In genomic region chr7:80191455-80191854, GRCm38 (mm10) we compare ENCODE assay signal across 8 mouse cellular contexts. TPM values are rescaled to one million over a fixed set of nuclear protein-coding genes. Genes with fewer than 3 reads are reported as not detected.
DNase-seq lines count a peak whose midpoint lies in the region; ATAC-seq and TF ChIP-seq lines count a peak whose summit lies in the region.

No protein-coding gene starts in this region.

- no peaks in the 10 kb centered on the region for H3K79me2 ChIP-seq in macrophage (ENCODE audit: inconsistent target)

- H3K9me3 ChIP-seq in forebrain, embryonic 15.5 days = no peaks in the 10 kb centered on the region

- H3K4me2 ChIP-seq in forebrain, embryonic 15.5 days (replicated peaks) = 0 out of 2 replicates have a peak overlapping the region, but pooled peaks have one; percentile 30

- no peak for TF ChIP-seq CTCF in testis, adult 2 months (IDR thresholded peaks at IDR 0.05; ENCODE audit: control insufficient read depth, insufficient read depth, insufficient replicate concordance, low read depth, low read length)

- no peak overlapping the region for H3K9ac ChIP-seq in forebrain, embryonic 15.5 days (replicated peaks)

- ATAC-seq in forebrain, embryonic 15.5 days (replicated peaks) = no peak

- WGBS in forebrain, embryonic 15.5 days = 33% methylated on average over 5 of the region's 5 CpGs
- WGBS in macrophage (ENCODE audit: missing documents) = 31% methylated on average over 5 of the region's 5 CpGs

- DNase-seq in ovary, adult 18-20 months (ENCODE audit: low spot score) = peak; percentile 63
- no peak for DNase-seq in ovary, postnatal 10 days (ENCODE audit: low spot score)
- peak; percentile 77 for DNase-seq in kidney, postnatal 10 days
- DNase-seq in cerebellum, postnatal 10 days = no peak
- DNase-seq in layer of hippocampus, adult 9-11 months = no peak

- H3K27me3 ChIP-seq in forebrain, embryonic 15.5 days = no peaks in the 10 kb centered on the region
- no peaks in the 10 kb centered on the region for H3K27me3 ChIP-seq in testis, adult 2 months (ENCODE audit: control insufficient read depth, insufficient read depth, low read length)

- peaks cover 75% of the 10 kb centered on the region for H3K4me1 ChIP-seq in forebrain, embryonic 15.5 days
- peaks cover 22% of the 10 kb centered on the region for H3K4me1 ChIP-seq in testis, adult 2 months (ENCODE audit: control insufficient read depth, insufficient read depth, low read length)

- H3K27ac ChIP-seq in forebrain, embryonic 15.5 days (replicated peaks) = peak overlapping the region; percentile 86
- peak overlapping the region; percentile 84 for H3K27ac ChIP-seq in macrophage
- 0 out of 2 replicates have a peak overlapping the region, but pooled peaks have one; percentile 7 for H3K27ac ChIP-seq in testis, adult 2 months (ENCODE audit: control insufficient read depth, insufficient read depth, low read depth, low read length)

- H3K4me3 ChIP-seq in forebrain, embryonic 15.5 days = no peak overlapping the region
- no peak overlapping the region for H3K4me3 ChIP-seq in macrophage (ENCODE audit: inconsistent target)
- H3K4me3 ChIP-seq in testis, adult 2 months (ENCODE audit: control insufficient read depth, low read depth, low read length) = no peak overlapping the region

- no peak for TF ChIP-seq POLR2A in testis, adult 2 months (IDR thresholded peaks at IDR 0.05; ENCODE audit: control insufficient read depth, low read depth, low read length)

- no peaks in the 10 kb centered on the region for H3K36me3 ChIP-seq in forebrain, embryonic 15.5 days
- no peaks in the 10 kb centered on the region for H3K36me3 ChIP-seq in macrophage (ENCODE audit: inconsistent target)
- H3K36me3 ChIP-seq in testis, adult 2 months (ENCODE audit: control insufficient read depth, insufficient read depth, low read length) = no peaks in the 10 kb centered on the region

RNA-seq across cellular contexts. Expression of gene Sema4b, which starts 4.8 kb away (rescaled TPM):
- 22.7 and 24.7 TPM in 2 replicates for polyA plus RNA-seq in forebrain, embryonic 15.5 days (2015; fragmentation: Nextera tagmentation; extraction: Ambion mirVana)
- 10 to 100 TPM in 19 of 26 experiments, 1 to 10 TPM in 7; 4.8 to 39.3 (median 15.2) TPM for total RNA-seq in macrophage (2018; cell fraction: chromatin; rRNA removed)
- total RNA-seq in macrophage (2018; cell fraction: cytosol; rRNA removed) = 10 to 100 TPM in 15 of 26 experiments, 1 to 10 TPM in 11; 3.7 to 24.8 (median 10.5) TPM
- 10 to 100 TPM in 24 of 26 experiments, 1 to 10 TPM in 2; 8.9 to 51.8 (median 18.3) TPM for total RNA-seq in macrophage (2018; cell fraction: nucleus; rRNA removed)
- polyA plus RNA-seq in macrophage (2018) = 6.0 to 23.1 TPM (median 10.0 TPM) in 3 replicates
- 5.2 and 5.6 TPM in 2 replicates for polyA plus RNA-seq in testis, adult 2 months (2012; rRNA removed)

RNA-seq across cellular contexts. Expression of gene Cib1, which starts 41.2 kb away (rescaled TPM):
- 31.6 and 32.7 TPM in 2 replicates for polyA plus RNA-seq in forebrain, embryonic 15.5 days (2015; fragmentation: Nextera tagmentation; extraction: Ambion mirVana)
- 10 to 100 TPM in 21 of 26 experiments, 1 to 10 TPM in 5; 5.4 to 28.8 (median 16.3) TPM for total RNA-seq in macrophage (2018; cell fraction: chromatin; rRNA removed)
- total RNA-seq in macrophage (2018; cell fraction: cytosol; rRNA removed) = 10 to 100 TPM; 52.6 to 88.8 (median 69.8) TPM
- total RNA-seq in macrophage (2018; cell fraction: nucleus; rRNA removed) = 10 to 100 TPM in 25 of 26 experiments, 1 to 10 TPM in 1; 9.3 to 41.7 (median 23.8) TPM
- polyA plus RNA-seq in macrophage (2018) = 28.5 to 81.1 TPM (median 68.2 TPM) in 3 replicates
- 406 and 411 TPM in 2 replicates for polyA plus RNA-seq in testis, adult 2 months (2012; rRNA removed)

RNA-seq across cellular contexts. Expression of gene Gdpgp1, which starts 41.2 kb away (rescaled TPM):
- 3.6 and 3.9 TPM in 2 replicates for polyA plus RNA-seq in forebrain, embryonic 15.5 days (2015; fragmentation: Nextera tagmentation; extraction: Ambion mirVana)
- total RNA-seq in macrophage (2018; cell fraction: chromatin; rRNA removed) = 1 to 10 TPM in 17 of 26 experiments, under 1 TPM in 9; 0.20 to 7.5 (median 1.5) TPM
- total RNA-seq in macrophage (2018; cell fraction: cytosol; rRNA removed) = 1 to 10 TPM in 22 of 26 experiments, under 1 TPM in 4; 0.70 to 5.0 (median 2.8) TPM
- 10 to 100 TPM in 1 of 26 experiments, 1 to 10 TPM in 17, under 1 TPM in 8; 0.36 to 11.1 (median 1.7) TPM for total RNA-seq in macrophage (2018; cell fraction: nucleus; rRNA removed)
- polyA plus RNA-seq in macrophage (2018) = 2.7 to 3.2 TPM (median 3.1 TPM) in 3 replicates
- polyA plus RNA-seq in testis, adult 2 months (2012; rRNA removed) = 1.7 and 1.8 TPM in 2 replicates

RNA-seq across cellular contexts. Expression of gene Ttll13, which starts 54.7 kb away (rescaled TPM):
- polyA plus RNA-seq in forebrain, embryonic 15.5 days (2015; fragmentation: Nextera tagmentation; extraction: Ambion mirVana) = 1.0 and 1.1 TPM in 2 replicates
- 1 to 10 TPM in 2 of 26 experiments, under 1 TPM in 5, not detected in 19; 0.16 to 2.2 (median 0.66) TPM for total RNA-seq in macrophage (2018; cell fraction: chromatin; rRNA removed)
- under 1 TPM in 15 of 26 experiments, not detected in 11; 0.03 to 0.67 (median 0.09) TPM for total RNA-seq in macrophage (2018; cell fraction: cytosol; rRNA removed)
- 1 to 10 TPM in 2 of 26 experiments, under 1 TPM in 2, not detected in 22; 0.30 to 1.8 (median 0.77) TPM for total RNA-seq in macrophage (2018; cell fraction: nucleus; rRNA removed)
- 0.06 to 0.07 TPM in 2 of 3 replicates, not detected in the other for polyA plus RNA-seq in macrophage (2018)
- 361 and 376 TPM in 2 replicates for polyA plus RNA-seq in testis, adult 2 months (2012; rRNA removed)

Comparison
In these comparisons a context has a peak if more than half of its experiments do, and no peak if none do; other contexts are left out.
1. DNase-seq: peak in ovary, adult 18-20 months (single experiment) and kidney, postnatal 10 days (single experiment); none in ovary, postnatal 10 days (single experiment), cerebellum, postnatal 10 days (0 of 2) and layer of hippocampus, adult 9-11 months (single experiment).
2. H3K27ac ChIP-seq: peak in every context shown above with its lines; median percentile 86 in forebrain, embryonic 15.5 days; 84 in macrophage; 7 in testis, adult 2 months.